Mouse (Mus musculus): ENCODE measurements around the gene RPS10-NUDT3. TPM values are rescaled to one million over a fixed set of nuclear protein-coding genes. Genes with fewer than 3 reads are reported as not detected.

The RPS10-NUDT3 gene
- polyA plus RNA-seq, 1 experiment from 2014 or later = not detected

DNA sequence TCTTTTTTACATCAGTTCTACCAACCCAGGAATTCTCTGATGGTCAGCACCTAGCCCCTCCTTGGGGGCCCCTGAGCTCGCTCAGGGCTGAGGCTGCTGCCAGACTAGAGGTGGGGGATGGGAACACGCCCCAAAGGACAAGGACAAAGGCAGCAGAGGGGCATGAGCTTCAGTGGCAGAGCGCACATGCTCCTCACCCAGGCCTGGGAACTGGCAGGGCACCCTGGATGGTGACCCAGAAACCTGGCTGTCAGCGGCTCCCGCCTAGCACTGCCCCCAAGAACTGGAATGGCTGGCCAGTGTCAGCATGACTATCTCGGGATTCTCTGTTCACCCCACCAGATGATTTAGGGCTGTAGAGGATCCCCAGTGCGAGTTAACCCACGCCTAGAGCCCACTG is 85.8 kb downstream of the RPS10-NUDT3 start:
- DNase-seq (ENCODE audit: low spot score) = no peak
- peaks cover 64% of the 10 kb centered on the region for H3K4me1 ChIP-seq
- WGBS = 56% methylated on average over 8 of the region's 8 CpGs
- H3K27ac ChIP-seq = peak overlapping the region; percentile 71
- no peaks in the 10 kb centered on the region for H3K36me3 ChIP-seq
- peaks cover 9% of the 10 kb centered on the region; the same call in 1 of the 2 replicates for H3K27me3 ChIP-seq (ENCODE audit: low read depth, poor library complexity, severe bottlenecking)
- H3K4me3 ChIP-seq = no peak overlapping the region
- no peaks in the 10 kb centered on the region for H3K9me3 ChIP-seq (replicated peaks)

DNA sequence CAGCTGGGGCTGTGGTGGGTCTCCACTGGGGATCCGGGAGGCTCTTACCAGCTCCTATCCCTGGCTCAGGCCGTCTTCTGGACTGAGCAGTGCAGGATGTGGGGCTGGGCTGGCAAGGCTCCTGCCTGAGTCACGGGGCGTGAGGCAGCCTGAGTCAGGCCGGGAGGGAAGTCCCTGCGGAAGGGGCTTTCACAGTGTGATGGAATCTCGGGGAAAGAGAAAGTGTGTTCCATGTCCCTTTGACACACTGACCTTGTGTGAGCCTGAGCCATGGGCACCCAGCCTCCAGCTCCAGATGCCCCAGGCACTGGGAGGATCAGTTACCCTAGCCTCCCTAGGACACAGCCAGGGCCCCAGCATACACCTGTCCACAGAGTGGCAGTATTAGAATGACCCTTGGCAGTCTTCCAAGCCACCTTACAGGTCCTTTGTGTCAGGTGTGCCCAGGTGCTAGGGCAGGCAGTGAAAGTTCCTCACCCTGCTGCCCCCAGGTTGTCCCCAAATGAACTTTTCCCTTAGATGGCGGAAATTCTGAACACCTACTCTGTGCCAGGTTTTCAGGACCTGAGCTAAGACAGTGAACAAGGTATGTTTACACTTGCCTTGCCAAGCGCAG is 87.7 kb downstream of the RPS10-NUDT3 start:
- H3K4me3 ChIP-seq = 0 out of 2 replicates have a peak overlapping the region, but pooled peaks have one; percentile 8
- DNase-seq (ENCODE audit: low spot score) = no peak
- no peaks in the 10 kb centered on the region for H3K9me3 ChIP-seq (replicated peaks)
- H3K27ac ChIP-seq = peak overlapping the region; percentile 70
- WGBS = 78% methylated on average over 9 of the region's 9 CpGs
- H3K36me3 ChIP-seq = no peaks in the 10 kb centered on the region
- peaks cover 9% of the 10 kb centered on the region; the same call in 1 of the 2 replicates for H3K27me3 ChIP-seq (ENCODE audit: low read depth, poor library complexity, severe bottlenecking)
- peaks cover 59% of the 10 kb centered on the region for H3K4me1 ChIP-seq

DNA sequence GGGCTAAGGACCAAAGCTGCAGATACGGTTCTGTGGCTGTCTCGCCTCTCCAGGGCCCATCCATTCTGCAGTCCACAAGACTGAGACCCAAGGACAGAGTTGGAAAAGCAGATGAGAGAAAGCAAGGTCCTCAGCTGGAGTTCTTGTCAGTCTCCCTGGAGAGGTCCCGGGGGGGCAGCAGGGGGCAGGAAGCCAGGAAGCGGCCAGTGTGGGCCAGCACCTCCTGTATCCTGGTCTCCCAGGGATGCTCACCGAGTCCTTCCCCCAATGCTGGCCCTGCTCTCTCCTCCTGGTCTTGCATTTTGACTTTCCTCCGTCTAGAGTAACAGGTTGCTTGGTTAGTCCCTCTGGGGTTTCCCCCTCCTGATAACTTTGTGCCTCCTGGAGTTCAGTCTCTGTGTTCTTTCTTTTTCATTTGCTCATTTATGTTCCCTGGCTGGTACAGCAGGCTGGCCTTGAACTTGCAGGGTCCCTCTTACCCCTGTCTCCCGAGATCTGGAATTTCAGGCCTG is 88.4 kb downstream of the RPS10-NUDT3 start:
- Histone ChIP-seq H3K27me3 (ENCODE audit: low read depth, poor library complexity, severe bottlenecking) (peaks cover 9% of the 10 kb centered on the region; the same call in 1 of the 2 replicates), H3K4me3 (no peak overlapping the region), H3K9me3 (replicated peaks) (no peaks in the 10 kb centered on the region), H3K36me3 (no peaks in the 10 kb centered on the region), H3K4me1 (peaks cover 56% of the 10 kb centered on the region), H3K27ac (peak overlapping the region; percentile 53; the same call in 1 of the 2 replicates)
- 67% methylated on average over 7 of the region's 7 CpGs for WGBS
- no peak for DNase-seq (ENCODE audit: low spot score)

DNA sequence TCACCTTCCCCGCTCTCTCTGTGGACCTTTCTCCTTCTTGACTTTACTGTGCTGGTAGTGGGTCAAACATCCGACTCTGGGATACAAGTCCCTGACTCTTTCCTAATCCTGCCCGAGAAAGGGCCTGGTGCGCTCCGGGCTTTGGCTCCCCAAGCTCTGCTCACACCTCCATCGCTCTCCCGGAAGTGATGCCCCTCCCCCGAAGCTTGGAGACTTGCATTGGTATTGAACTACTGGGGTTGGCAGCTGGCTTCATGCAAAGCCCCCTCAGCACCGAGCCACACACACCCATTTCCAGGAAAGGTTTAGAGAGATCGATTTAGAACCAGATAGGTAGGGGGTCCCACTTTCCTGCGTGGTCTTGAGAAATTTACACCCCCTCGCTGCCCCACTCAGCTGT is 89.0 kb downstream of the RPS10-NUDT3 start:
- H3K4me1 ChIP-seq = peaks cover 56% of the 10 kb centered on the region
- H3K9me3 ChIP-seq (replicated peaks) = no peaks in the 10 kb centered on the region
- H3K4me3 ChIP-seq = no peak overlapping the region
- H3K36me3 ChIP-seq = no peaks in the 10 kb centered on the region
- WGBS = 45% methylated on average over 12 of the region's 12 CpGs
- H3K27ac ChIP-seq = peak overlapping the region; percentile 53; the same call in 1 of the 2 replicates
- DNase-seq (ENCODE audit: low spot score) = peak; percentile 51
- peaks cover 9% of the 10 kb centered on the region; the same call in 1 of the 2 replicates for H3K27me3 ChIP-seq (ENCODE audit: low read depth, poor library complexity, severe bottlenecking)

DNA sequence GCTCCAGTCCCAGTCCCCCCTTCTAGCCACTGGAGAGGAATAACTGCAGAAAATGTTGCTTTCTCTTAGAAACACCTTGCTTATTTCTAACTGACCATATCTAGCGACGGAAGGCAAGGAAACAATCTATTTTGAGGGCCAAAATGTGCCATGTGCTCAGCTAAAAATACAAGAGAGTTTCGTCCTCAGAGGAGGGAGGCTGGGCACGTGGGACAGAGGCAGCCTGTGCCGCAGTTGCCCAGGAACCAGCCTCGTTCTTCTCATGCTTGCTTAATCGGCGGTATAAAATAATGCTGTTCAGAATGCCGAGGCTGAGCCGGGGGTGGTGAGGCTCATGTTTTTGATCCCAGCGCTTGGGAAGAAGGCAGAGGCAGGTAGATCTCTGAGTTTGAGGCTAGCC is 90.5 kb downstream of the RPS10-NUDT3 start:
- no peak for DNase-seq (ENCODE audit: low spot score)
- Histone ChIP-seq H3K36me3 (no peaks in the 10 kb centered on the region), H3K27ac (no peak overlapping the region), H3K4me3 (no peak overlapping the region; the same call in 1 of the 2 replicates), H3K27me3 (ENCODE audit: low read depth, poor library complexity, severe bottlenecking) (peaks cover 9% of the 10 kb centered on the region; the same call in 1 of the 2 replicates), H3K9me3 (replicated peaks) (no peaks in the 10 kb centered on the region), H3K4me1 (peaks cover 51% of the 10 kb centered on the region)
- WGBS = 92% methylated on average over 11 of the region's 11 CpGs

DNA sequence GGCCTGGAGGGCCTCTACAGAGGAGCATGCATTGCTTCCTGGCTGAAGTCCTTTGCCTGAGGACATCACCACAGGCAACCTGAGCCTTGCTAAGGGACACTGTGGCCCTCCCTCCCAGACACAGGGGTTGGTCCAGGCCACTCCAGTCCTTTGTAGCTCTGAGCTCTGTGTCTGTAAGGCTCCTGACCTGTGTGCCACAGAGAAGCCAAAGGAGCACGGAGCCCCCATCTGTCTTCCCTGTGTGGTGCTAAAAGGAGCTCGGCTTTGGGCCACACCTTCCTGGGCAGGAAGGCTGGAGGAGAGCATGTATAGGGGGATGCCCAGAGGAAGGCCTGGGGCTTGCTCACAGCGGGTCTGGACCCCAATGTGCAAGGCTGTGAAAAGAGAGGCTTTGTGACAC is 93.0 kb downstream of the RPS10-NUDT3 start:
- no peak for DNase-seq (ENCODE audit: low spot score)
- peaks cover 9% of the 10 kb centered on the region; the same call in 1 of the 2 replicates for H3K27me3 ChIP-seq (ENCODE audit: low read depth, poor library complexity, severe bottlenecking)
- WGBS = 81% methylated on average over 3 of the region's 3 CpGs
- H3K27ac ChIP-seq = 0 out of 2 replicates have a peak overlapping the region, but pooled peaks have one; percentile 5
- H3K4me3 ChIP-seq = no peak overlapping the region
- H3K9me3 ChIP-seq (replicated peaks) = no peaks in the 10 kb centered on the region
- peaks cover 37% of the 10 kb centered on the region for H3K4me1 ChIP-seq
- H3K36me3 ChIP-seq = no peaks in the 10 kb centered on the region

DNA sequence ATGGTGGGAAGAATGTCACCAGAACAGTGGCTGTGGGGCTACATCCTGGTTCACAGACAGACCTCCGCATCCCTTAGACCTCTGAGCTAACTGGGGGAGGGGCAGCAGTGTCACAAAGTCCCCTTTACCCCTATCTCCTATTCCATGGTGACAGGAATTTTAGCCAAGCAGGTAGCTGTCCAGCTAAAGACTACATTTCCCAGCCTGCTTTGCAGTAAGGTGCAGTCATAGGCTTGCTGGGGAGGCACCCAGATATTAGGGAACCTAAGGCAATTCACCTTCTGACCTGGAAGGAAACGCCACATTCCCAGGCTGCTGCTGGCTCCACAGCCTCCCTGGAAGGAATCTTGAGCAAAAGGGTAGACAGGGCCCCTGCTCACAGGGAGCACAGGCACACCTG is 93.8 kb downstream of the RPS10-NUDT3 start:
- Histone ChIP-seq H3K36me3 (no peaks in the 10 kb centered on the region), H3K27ac (no peak overlapping the region)
- WGBS = 66% methylated on average over 2 of the region's 2 CpGs

DNA sequence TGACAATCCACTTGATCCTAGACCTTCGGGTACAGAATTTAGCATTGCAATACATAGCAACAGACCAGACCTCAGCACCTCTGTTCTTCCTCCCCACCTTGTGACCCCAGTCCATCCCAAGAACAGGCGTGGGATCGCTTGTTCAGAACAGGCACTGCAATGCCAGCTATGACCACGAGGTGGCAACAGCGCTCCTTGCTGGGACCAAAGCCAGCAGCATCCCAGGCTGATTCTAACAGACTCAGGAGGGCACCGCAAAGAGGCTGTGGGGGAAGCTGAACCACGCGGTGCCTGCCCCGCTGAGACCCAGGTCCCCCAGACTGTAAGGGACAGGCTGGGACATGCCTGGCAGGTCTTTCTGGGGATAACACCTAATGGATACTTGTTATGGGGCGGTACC is 100.3 kb downstream of the RPS10-NUDT3 start:
- H3K9me3 ChIP-seq (replicated peaks) = no peaks in the 10 kb centered on the region
- H3K36me3 ChIP-seq = no peaks in the 10 kb centered on the region
- no peaks in the 10 kb centered on the region for H3K27me3 ChIP-seq (ENCODE audit: low read depth, poor library complexity, severe bottlenecking)
- H3K27ac ChIP-seq = 0 out of 2 replicates have a peak overlapping the region, but pooled peaks have one; percentile 16
- 7% methylated on average over 10 of the region's 10 CpGs for WGBS
- DNase-seq (ENCODE audit: low spot score) = peak; percentile 98
- peak overlapping the region; percentile 9; the same call in 1 of the 2 replicates for H3K4me3 ChIP-seq
- H3K4me1 ChIP-seq = peaks cover 9% of the 10 kb centered on the region

More for the DNA sequence above, 93.8 kb downstream of the RPS10-NUDT3 start:
- H3K27me3 ChIP-seq (ENCODE audit: low read depth, poor library complexity, severe bottlenecking) = peaks cover 4% of the 10 kb centered on the region; the same call in 1 of the 2 replicates
- peaks cover 31% of the 10 kb centered on the region for H3K4me1 ChIP-seq
- no peak for DNase-seq (ENCODE audit: low spot score)
- no peak overlapping the region for H3K4me3 ChIP-seq
- no peaks in the 10 kb centered on the region for H3K9me3 ChIP-seq (replicated peaks)

DNA sequence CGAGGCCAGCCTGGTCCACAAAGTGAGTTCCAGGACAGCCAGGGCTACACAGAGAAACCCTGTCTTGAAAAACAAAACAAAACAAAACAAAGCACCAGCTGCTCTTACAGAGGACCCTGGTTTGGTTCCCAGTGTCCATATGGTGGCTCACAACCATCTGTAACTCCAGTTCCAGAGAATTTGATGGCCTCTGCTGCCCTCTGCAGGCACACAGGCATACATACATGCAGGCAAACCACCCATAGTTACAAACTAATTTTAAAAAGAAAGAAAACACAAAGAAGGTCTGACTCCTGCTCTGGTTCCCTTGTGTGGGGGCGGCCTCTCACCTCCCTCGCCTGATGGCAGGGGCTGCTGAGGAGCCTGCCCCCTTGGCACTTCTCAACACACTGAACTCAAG is 101.7 kb downstream of the RPS10-NUDT3 start:
- DNase-seq (ENCODE audit: low spot score) = no peak
- no peak overlapping the region for H3K4me3 ChIP-seq
- no peaks in the 10 kb centered on the region for H3K36me3 ChIP-seq
- no peak overlapping the region for H3K27ac ChIP-seq
- H3K9me3 ChIP-seq (replicated peaks) = no peaks in the 10 kb centered on the region
- H3K27me3 ChIP-seq (ENCODE audit: low read depth, poor library complexity, severe bottlenecking) = no peaks in the 10 kb centered on the region
- 91% methylated on average over 3 of the region's 3 CpGs for WGBS
- H3K4me1 ChIP-seq = peaks cover 18% of the 10 kb centered on the region

DNA sequence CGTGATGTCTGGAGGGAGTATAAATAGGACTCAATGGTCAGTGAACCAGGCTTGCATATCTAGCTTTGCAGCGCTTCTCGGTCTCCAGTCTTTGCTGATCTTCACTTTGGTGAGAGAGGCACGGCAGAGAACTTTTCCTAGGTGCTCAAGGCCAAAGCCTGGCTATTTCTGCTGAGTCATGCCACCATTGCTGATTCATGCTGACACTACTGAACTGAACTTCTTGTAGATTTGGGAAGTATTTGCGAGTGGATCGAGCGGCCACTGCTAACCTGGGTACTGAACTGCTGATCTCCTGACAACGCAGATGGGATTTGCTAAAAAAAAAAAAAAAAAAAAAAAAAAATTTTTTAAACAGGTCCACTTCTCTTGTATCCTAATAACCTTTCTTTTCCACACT is 102.9 kb downstream of the RPS10-NUDT3 start:
- Histone ChIP-seq H3K27me3 (ENCODE audit: low read depth, poor library complexity, severe bottlenecking) (no peaks in the 10 kb centered on the region), H3K4me1 (peaks cover 18% of the 10 kb centered on the region), H3K36me3 (no peaks in the 10 kb centered on the region), H3K4me3 (no peak overlapping the region), H3K27ac (no peak overlapping the region), H3K9me3 (replicated peaks) (no peaks in the 10 kb centered on the region)
- no peak for DNase-seq (ENCODE audit: low spot score)
- WGBS = 93% methylated on average over 8 of the region's 8 CpGs

Other genes with a start within 250 kb of the RPS10-NUDT3 start
- gene Grm4, start 113.8 kb downstream of the RPS10-NUDT3 start, polyA plus RNA-seq (2016; fragmentation: Nextera tagmentation; extraction: Ambion mirVana) = 0.06 and 0.35 TPM in 2 replicates
- gene Hmga1, start 78.7 kb downstream of the RPS10-NUDT3 start, polyA plus RNA-seq (2016; fragmentation: Nextera tagmentation; extraction: Ambion mirVana) = 904 and 1,218 TPM in 2 replicates
- 9.4 TPM in 2 replicates for gene AI413582, start 69.5 kb downstream of the RPS10-NUDT3 start, polyA plus RNA-seq (2016; fragmentation: Nextera tagmentation; extraction: Ambion mirVana)
- 88.2 and 96.2 TPM in 2 replicates for gene Nudt3, start 11.7 kb downstream of the RPS10-NUDT3 start, polyA plus RNA-seq (2016; fragmentation: Nextera tagmentation; extraction: Ambion mirVana)
- gene Rps10, start 1.4 kb upstream of the RPS10-NUDT3 start, polyA plus RNA-seq (2016; fragmentation: Nextera tagmentation; extraction: Ambion mirVana) = 875 and 1,046 TPM in 2 replicates
- 5.8 and 6.0 TPM in 2 replicates for gene Pacsin1, start 20.3 kb upstream of the RPS10-NUDT3 start, polyA plus RNA-seq (2016; fragmentation: Nextera tagmentation; extraction: Ambion mirVana)
- gene Spdef, start 93.7 kb upstream of the RPS10-NUDT3 start, polyA plus RNA-seq (2016; fragmentation: Nextera tagmentation; extraction: Ambion mirVana) = 0.26 TPM in 1 of 2 replicates, not detected in the other
- 15.3 and 17.6 TPM in 2 replicates for gene D17Wsu92e, start 185.4 kb upstream of the RPS10-NUDT3 start, polyA plus RNA-seq (2016; fragmentation: Nextera tagmentation; extraction: Ambion mirVana)
- 425 and 451 TPM in 2 replicates for gene Snrpc, start 202.9 kb upstream of the RPS10-NUDT3 start, polyA plus RNA-seq (2016; fragmentation: Nextera tagmentation; extraction: Ambion mirVana)
- 9.3 and 10.0 TPM in 2 replicates for gene Uhrf1bp1, start 221.2 kb upstream of the RPS10-NUDT3 start, polyA plus RNA-seq (2016; fragmentation: Nextera tagmentation; extraction: Ambion mirVana)

Data from limb, embryonic 10.5 days (tissue).